Mouse (Mus musculus) cerebellum, adult 2 months (tissue): ENCODE measurements around the gene Mthfsd.

ENCODE experiments used
- CTCF ChIP-seq: fragments of 200-500 bp; IDR thresholded peaks from 2 replicates; pipeline ENCODE4 v1.5.1; 2011; ENCODE audit warnings: low read depth, mild to moderate bottlenecking, control low read depth, low read length, moderate library complexity, borderline replicate concordance; ENCODE audit not compliant: insufficient read depth
- POLR2A ChIP-seq: fragments of 200-500 bp; IDR thresholded peaks from 2 replicates; pipeline ENCODE4 v1.6.1; 2011; ENCODE audit warnings: low read length, control low read depth, borderline replicate concordance; ENCODE audit not compliant: insufficient read depth

GRCm38 (mm10) chr8:121134512-121134911 is 26.3 kb upstream of the Mthfsd start:
- no peak for TF ChIP-seq POLR2A
- no peak for TF ChIP-seq CTCF
